Mouse (Mus musculus): ENCODE measurements around the gene Sfmbt1.

DNA sequence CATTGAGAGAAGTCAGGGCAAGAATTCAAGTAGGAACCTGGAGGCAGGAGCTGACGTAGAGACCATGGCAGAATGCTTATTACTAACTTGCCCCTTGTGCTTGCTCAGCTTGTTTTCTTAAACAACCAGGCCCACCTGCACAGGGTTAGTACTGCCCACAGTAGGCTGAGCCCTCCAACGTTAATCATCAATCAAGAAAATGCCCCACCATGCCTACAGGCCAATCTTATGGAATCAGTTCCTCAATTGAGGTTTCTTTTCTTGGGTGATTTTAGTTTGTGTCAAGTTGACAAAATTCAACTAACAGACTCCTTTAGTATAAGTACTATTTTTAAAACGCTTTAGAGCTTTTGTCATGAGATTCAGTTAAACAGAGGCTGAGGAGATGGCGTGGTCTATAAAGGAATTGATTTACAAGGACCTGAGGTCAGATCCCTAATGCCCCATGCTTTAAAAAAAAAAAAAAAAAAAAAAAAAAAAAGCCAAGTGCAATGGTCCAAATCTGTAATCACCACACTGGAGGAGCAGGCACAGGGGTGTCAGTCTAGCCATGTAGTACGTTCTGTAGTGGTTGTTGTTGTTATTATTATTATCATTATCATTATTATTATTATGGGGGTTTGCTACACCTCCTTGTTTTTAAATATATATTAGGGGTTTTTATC lies 48.4 kb downstream of the Sfmbt1 start:
- TF ChIP-seq CTCF (IDR thresholded peaks at IDR 0.05; ENCODE audit: low read depth, low read length) (no peak), POLR2A (IDR thresholded peaks at IDR 0.05; ENCODE audit: extremely low read depth, insufficient read depth, low read length) (no peak)
